Mouse (Mus musculus) urinary bladder, adult 18-20 months (tissue): ENCODE data around the gene Unc119b.
"Not testable (repeated sequence)": the region's sequence is repeated elsewhere in the genome, so short reads cannot be mapped to it uniquely, and the experiment has no call there.

Experiments
- DNase-seq, 2 experiments: peaks; one replicate each; pipeline ENCODE4 v3.0.0; 2022; ENCODE audit warnings: low spot score in 2 of 2, mixed read lengths in 2 of 2

Unc119b gene

DNA sequence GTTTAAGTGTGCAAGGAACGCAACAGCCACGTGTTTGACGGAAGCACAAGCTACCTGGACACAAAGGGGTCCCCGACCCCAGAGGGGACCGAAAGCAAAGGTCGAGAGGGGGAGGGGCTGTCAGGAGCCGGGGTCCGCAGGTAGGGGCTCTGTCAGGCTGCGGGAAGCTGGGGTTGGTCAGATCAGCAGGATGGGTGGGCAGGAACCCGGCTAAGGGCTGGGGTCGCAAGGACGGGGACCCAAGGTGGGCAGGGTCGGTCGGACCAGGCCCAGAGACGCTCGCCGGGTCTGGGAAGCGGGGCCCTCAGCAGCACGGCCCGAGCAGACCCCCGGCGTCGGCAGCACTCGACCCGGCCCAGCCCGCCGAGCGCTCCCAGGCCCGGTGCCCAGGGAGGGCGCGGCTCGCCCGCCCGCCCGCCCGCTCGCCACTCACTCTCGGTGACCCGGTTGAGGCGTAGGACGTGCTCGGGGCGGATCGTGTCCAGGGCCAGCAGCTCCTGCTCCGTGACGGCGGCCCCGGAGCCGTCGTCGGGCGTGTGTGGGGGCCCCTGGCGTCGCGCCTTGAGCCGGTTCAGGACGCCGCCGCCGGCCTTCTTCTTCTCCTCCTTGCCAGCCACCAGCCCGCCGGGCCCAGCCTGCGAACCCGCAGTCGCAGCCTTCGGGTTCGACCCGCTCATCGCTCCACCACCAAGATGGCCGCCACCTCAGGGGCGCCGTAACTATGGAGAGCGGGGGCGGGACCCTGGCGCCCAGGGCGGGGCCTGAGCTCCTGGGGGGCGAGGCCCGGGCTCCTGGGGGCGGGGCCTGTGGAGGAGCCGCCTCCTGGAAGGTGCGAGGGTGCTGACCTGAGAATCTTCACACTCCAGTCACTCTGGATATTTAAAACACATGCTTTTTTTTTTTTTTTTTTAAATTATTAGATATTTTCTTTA lies at the start of gene Unc119b:
TSS of gene Unc119b (minus strand) at position 742 of the 932 bp plus-strand sequence.
- DNase-seq = peak; percentile 80 to 88

DNA sequence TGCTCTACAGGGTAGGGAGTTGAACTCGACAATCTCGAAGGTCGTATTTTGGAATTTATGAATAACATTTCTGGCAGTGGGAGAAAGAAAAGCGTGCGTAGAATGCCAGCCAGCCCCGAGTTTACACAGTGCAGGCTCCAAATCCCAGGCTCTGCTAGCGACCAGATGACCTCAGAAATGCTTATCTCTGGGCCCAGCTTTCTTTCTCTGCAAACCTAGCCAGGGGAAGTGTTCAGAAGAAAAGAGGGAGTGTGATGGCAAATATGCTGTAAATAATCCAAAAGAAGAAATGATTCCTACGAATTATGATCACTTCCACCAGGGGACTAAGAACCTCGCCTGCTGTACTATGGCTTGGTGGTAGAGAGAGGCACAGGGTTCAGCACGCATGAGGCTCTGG lies 48.7 kb upstream of the Unc119b start:
- no peak for DNase-seq

DNA sequence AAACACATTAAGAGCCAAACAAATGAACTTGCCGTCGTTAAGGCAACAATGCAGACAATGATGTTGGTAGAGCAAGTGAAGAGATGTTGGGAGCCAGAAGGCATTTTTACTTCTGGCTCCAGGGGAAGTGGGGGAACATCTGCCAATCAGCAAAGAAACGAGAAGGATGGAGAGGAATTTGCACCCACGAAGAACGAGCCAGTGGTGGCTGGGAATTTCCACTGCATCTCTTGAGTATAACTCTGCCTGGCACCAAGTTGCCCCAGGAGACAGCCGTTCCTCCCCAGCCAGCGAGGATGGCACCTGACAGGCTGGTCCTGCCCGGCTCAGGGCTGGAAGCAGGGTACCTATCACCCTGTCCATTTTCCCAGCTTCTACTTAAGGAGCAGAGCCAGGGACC lies 48.1 kb upstream of the Unc119b start:
- no peak for DNase-seq

DNA sequence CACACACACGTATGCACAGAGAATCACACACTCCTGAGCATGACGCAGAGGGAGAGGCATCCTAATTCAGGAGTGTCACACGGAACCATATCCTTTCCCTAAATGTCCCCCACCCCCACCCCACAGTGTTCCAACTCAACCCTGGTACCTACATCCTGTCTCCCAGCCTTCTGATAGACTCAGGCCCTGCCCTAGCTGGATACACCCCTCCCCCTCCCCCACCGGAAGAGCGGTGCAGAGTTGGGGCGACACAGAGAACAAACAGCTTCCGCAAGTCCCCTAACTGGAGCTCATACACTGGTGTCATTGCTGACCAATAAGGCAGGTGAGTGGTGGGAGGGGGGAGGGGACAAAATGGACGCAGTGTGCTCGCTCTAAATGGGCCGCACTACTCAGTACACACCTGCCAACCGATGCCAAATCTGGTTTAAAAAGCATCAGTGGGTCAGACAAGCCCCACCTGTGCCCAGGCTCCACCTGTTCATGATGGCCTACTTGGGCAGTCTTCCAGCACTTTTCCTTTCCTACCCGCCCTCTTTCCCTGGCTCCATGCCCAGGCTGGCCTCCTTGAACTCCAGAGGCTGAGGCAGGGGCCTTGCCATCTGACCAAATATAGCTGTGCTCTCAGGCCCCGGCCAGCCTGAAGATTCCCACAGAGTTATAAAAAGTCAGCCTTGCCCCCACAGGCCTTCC lies 46.6 kb upstream of the Unc119b start:
- DNase-seq = no peak

DNA sequence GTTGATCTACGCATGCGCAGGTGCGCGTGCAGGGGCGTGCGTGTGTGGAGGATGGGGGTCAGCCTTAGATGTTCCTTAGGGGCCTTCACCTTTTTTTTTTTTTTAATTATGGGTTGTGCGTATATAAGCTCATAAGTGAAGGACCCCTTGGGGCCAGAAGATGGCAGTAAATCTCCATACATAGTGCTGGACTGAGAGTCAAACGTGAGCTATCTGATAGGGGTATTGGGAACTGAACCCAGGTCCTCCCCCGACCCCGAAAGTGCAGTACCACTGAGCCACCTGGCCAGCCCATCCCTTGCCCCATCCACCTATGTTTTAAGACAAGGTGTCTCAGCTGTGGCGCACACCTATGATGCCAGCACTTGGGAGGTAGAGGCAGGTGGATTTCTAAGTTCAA lies 44.8 kb upstream of the Unc119b start:
- DNase-seq = no peak

GRCm38 (mm10) chr5:115177866-115178265 lies 43.1 kb upstream of the Unc119b start:
- no peak for DNase-seq

GRCm38 (mm10) chr5:115174554-115174953 lies 39.8 kb upstream of the Unc119b start:
- DNase-seq = no peak

DNA sequence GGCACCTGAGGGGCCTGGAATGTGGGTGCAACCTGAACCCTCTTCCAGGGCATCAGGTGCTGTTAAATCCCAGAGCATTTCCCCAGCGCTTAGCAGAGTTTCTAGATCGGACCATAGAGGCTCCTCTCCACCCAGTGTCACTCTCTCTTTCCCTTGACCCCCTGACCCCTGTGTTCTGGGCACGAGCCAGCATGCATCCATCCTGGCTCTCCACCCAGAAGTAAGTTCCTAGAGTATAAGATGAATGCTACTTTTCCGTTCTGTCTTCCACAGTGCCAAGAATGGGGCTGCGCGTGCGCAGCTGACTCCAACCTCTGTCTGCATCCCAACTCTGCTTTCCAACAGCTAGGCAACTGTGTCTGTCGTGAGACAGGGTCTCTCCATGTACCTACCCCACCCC lies 35.4 kb upstream of the Unc119b start:
- no peak for DNase-seq

DNA sequence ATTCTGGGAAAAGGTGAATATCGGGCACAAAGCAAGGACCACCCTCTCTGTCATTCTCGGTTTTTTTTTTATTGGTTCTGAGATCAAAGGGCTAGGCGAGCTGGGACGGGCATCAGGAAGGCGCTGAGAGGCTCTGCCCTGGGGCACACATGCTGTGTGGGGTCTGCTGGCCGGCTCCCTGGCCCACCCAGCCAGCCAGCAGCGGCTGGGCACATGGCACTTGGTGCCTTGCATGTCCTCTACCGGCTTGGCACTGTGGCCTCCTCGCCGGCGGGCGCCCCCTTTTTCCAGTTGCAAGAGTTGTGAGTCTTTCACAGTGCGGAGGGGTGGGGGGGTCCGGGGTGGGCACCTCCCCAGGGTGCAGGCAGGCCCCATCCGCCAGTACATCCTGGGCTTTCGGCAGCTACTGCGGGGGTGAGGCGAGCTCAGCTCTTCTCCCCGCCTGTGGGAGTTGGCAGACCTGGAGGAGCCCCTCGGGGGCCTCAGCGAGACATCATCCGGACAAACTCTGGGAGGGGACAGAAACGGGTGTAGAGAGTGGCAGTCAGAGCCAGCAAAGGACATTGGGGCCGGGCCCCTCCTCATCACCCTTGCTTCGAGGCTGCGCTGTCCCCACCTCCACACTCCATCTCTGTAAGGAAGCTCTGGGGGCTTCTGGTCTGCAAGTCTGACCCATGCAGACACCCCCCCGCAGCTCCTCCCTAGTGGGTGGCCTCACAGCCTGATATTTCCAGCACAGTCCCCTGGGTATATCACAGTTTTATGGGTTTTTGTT lies 34.1 kb upstream of the Unc119b start:
- no peak for DNase-seq

DNA sequence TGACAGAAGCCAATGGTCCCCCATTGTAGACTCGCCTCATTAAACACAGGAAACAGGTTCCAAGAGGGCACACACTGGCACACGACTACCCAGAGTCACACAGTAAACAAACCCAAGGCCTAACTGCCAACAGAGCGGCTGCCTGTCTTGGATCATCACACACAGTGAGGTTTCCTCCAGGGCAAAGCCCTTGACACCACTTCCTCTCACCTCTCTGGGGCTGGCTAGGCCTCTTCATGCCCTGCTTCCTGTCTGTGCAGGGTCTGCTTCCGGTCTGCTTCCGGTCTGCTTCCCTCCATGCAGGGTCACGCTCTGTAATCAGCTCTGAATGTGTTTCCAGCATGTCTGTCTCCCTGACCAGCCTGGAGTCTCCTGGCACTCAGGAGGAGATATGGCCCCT lies 32.6 kb upstream of the Unc119b start:
- DNase-seq = no peak

DNA sequence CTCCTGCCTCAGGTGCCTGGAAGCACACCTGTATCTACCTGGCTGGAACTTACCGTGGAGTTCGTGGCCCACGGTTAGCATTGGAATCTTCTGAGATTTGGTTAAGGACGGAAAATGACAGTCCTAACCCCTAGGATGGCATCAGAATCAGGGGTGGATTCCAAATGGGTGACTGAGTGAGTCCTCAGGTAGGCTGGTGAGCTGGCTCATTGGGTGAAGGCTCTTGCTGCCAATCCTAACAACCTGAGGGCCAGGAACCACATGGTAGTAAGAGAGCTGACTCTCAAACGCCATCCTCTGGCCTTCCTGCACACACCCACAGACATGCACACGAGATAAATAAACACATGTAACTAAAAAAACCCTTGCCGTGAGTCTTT lies 32.0 kb upstream of the Unc119b start:
- no peak for DNase-seq

DNA sequence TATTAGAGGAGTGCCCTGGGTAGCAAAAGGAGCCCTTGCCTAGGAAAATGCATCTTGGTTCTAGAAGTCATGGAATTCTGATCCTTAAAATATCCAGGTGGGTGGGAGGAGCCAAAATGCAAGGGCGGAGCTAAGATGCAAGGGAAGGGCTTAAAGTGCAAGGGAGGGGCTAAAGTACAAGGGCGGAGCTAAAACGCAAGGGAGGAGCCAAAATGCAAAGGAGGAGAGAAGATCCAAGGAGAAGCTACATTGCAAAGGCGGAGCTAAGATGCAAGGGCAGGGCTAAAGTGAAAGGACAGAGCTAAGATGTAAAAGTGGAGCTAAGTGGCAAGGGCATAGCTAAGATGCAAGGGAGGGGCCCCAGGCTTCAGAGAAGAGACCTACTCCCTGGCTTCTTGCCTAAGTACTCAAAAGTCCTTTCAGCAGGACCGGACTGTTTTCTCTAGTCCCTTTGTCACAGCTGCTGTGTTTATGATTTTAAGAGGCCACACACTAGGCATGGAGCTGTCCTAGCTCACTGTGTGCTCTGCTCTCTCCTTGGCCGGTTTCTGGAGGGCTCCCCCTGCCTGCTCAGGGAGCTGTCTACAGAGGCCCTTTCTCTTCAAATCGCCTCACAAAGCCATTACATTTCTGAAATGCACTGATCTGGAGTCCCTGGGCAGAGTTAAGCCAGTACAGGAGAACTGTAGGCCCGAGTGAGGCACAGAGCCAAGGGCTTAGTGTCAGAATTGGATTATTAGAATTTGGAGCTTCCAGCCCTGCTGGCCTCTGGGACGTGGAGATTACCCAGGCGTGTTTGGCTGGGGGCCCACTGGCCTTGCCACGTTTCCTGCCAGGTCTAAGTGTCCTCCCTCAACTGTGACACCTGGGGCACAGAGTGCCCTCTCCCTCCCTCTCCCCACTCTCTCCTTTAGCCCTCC lies 31.4 kb upstream of the Unc119b start:
- DNase-seq = no peak

- no peak for DNase-seq
These were observed 30.6 kb upstream of the Unc119b start for GRCm38 (mm10) chr5:115165351-115165750.

- not testable (repeated sequence) for DNase-seq
These were observed 29.7 kb upstream of the Unc119b start for GRCm38 (mm10) chr5:115164446-115164845.

GRCm38 (mm10) chr5:115163563-115163962 lies 28.8 kb upstream of the Unc119b start:
- peak in 1 of 2 experiments; percentile 54 for DNase-seq

DNA sequence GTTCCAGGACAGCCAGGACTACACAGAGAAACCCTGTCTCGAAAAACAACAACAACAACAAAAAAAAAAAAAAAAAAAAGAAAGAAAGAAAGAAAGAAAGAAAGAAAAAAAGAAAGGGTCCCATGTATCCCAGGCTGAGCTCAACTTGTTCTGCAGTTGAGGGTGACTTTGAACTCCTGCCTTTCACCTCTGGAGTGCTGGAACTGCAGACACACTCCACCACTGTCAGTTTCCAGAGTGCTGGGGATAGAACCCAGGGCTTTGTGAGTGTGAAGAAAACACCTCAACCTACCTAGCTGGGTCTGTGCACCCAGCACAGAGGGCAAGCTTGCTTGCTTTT lies 27.1 kb upstream of the Unc119b start:
- DNase-seq = not testable (repeated sequence)

DNA sequence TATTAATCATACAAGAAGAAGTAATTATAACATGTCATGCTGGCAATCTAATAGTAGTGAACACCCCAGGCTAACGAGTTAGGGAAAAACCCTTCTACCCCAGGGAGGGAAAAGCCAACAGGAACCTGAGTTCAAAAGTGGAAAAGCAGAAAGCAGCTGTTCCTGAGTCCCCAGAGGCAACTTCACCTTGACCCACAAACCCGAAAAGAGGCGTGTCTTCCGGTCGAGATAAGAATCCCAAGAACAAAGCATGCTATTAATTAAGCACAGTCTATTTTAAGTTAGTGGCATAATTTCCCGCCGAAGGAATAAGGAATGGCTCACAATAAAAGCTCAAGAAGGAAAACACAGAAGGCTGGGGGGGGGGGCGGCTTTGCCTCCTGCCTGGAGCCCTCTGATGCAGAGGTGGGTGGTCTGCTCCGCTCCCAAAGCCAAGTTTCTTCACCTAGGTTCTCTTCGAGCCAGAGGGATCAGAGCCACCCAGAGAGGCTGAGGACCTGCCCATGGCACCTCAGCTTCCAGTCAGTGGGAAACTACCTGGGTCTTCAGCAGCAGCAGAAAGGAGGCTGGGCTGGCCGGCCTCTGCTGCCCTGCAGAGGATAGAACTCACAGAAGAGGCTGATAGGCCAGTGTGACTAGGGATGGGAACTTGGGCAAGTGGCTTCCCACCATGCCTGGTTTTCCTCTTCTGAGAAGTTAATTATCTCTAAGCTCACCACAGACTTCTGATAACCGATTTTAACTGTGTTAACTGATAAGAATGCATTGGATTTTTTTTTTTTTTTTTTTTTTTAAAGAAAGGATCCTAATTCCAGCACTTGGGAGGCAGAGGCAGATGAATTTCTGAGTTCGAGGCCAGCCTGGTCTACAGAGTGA lies 26.5 kb upstream of the Unc119b start:
- no peak for DNase-seq

GRCm38 (mm10) chr5:115160655-115161054 lies 25.9 kb upstream of the Unc119b start:
- DNase-seq = no peak

- DNase-seq = no peak
These were observed 24.4 kb upstream of the Unc119b start for GRCm38 (mm10) chr5:115159165-115159564.
